Mouse (Mus musculus) adrenal gland, postnatal 14 days (tissue): ENCODE measurements around the gene Osbpl5. TPM values are rescaled to one million over a fixed set of nuclear protein-coding genes. Genes with fewer than 3 reads are reported as not detected.
"Not testable (repeated sequence)": the region's sequence is repeated elsewhere in the genome, so short reads cannot be mapped to it uniquely, and the experiment has no call there.

Source experiments
- DNase-seq: peaks from one replicate; pipeline ENCODE4 v3.0.0; 2021; ENCODE audit warnings: mixed read lengths
- total RNA-seq: library from RNA; stranded (reverse); gene quantifications from 2 replicates; pipeline ENCODE4 v1.2.3, GENCODE M21; 2021

Gene Osbpl5
- total RNA-seq, 1 experiment from 2014 or later = 26.0 TPM

DNA sequence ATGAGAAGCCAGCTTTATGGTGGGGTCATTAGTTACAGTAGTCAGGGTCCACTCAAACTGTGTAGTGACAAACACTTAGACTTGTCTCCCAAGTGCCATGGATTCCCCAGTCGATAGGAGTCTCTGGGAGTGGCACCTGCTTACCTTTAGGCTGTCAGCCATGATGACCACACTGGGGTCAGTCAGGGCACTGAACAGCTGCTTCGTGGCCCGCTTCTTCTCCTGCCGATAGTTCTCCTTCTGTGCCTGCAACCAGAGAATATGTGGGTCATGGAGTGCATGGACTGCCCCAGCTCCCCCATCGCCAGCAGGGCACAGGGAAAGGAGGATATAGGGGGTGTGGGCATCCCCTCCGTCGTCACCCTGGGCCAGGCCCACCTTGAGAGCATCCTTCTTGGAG lies 47.4 kb downstream of the Osbpl5 start:
- DNase-seq = no peak

GRCm38 (mm10) chr7:143706697-143707438 lies 49.9 kb downstream of the Osbpl5 start:
- peak; percentile 95 for DNase-seq

DNA sequence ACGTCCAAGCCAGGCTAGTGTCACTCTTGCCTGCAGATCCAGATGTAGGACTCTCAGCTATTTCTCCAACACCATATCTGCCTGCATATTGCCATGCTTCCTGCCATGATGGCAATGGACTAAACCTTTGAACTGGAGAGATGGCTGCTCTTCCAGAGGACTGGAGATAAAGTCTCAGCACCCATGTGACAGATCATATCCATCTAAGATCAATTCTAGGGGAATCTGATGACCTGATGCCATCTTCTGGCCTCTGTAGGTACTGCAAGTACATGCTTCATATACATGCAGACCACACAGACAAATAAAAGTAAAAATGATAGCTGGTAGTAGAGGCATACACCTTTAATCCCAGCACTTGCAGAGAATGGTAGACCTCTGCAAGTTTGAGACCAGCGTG lies 60.6 kb downstream of the Osbpl5 start:
- DNase-seq = peak; percentile 53

DNA sequence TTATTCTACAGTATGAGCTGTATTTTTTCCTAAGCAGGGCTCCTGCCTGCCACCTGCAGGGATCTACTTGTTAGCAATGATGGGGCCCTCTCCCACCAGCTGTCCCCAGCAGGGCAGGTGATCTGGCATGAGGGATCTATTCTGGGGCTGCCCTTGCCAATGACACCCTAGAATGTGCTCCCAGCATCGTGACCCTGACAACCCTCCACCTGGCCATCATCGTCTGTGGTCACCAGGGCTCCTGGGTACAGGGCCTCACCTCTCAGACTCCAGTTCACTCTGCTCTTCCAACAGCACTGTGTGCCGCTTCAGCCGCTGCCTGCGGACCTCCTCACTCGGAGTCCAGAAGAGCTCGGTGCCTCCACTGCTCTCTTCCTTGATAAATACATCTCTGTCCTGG lies 62.2 kb downstream of the Osbpl5 start:
- DNase-seq = no peak

DNA sequence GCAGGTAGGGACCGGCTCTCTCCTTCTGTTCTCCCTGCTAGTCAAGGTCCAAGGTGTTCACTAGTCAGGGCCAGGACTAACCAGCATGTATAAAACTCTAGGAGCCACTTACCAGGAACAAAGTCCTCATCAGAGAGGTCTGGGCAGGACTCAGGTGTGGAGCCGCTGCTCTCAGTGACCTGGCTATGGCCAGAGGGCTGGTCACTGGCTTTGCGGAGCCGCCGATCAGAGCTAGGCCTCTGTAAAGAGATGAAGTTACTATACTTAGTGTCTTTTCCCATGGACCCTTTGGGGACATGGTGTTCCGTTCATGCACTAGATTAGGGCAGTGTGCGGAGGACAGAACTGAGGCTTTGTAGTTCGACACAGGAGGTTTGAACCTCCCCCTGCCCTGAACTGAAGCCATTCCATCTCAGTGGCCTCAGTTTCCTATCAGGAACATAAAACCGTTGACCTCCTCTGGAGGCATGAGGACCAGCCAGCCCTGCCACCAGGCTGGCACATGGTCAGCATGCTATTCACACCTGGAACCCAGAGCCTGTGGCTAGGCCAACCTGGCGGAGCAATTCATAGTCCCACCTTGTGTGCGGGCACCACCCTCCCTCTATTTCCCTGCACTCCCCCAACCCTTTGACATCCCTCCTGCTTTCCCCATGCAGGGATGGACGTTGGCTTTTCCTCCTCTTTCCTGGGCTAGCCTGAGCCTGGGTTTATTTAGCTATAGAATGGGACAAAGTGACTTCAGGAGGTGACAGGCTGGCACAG lies 63.9 kb downstream of the Osbpl5 start:
- DNase-seq = no peak

- no peak for DNase-seq
Measured at GRCm38 (mm10) chr7:143691909-143692308, 64.9 kb downstream of the Osbpl5 start.

DNA sequence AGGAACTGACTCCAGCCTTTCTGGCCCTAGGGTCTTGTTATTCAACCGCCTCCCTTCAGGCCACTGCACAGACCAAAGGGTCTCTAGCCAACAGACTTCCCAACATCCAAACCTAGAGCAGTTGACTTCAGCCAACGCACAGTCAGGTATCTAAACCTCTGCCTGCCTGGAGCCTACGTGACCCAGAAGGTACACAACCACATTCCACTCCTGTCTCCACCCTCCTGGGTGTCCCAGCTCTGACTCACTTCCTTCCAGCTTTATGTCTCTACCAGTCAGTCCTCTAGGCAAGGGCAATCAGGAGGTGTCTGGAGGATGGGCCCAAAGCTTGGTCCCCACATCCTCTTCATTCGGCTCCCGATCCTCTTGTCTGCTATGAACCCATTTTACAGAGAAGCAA lies 65.6 kb downstream of the Osbpl5 start:
- DNase-seq = no peak

DNA sequence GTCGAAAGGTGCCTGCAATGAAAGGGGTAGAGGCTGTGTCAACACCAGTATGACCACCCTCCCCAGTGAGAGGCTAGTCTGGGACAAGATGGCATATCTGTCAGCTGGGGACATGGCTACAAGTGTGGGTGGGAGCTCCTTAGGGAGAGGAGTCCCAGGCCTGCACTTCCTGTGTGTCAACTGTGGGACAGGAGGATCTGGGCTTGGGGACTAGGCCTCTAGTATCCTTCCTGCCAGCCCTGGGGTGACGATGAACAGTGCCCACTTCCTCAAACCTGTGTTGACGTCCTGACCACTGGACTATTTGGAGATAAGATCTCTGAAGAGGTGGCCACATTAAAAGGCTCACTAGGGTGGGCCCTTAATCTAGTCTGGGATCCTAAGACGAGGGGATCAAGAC lies 66.8 kb downstream of the Osbpl5 start:
- no peak for DNase-seq

DNA sequence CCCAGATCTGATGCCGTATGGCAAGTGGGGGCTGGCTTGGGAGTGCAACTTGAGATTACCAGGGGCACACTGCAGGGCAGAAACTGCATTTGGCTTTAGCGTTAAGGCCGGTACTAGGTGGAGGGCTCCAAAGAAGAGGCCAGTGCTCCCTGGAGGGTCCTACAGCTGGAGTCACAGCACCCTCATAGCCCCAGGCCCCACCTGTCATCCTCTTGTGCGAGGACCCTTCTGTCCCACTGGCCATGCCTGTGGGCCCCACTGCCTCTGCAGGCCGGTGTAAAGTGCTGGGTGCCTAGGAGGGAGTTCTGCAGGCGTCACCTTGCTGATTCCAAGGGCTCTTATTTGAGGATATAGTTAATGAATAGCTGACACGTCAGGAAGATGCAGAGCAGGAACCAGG lies 67.3 kb downstream of the Osbpl5 start:
- DNase-seq = no peak

- DNase-seq = not testable (repeated sequence)
Measured at GRCm38 (mm10) chr7:143686676-143687075, 70.1 kb downstream of the Osbpl5 start.

- DNase-seq = not testable (repeated sequence)
Measured at GRCm38 (mm10) chr7:143686191-143686590, 70.6 kb downstream of the Osbpl5 start.

DNA sequence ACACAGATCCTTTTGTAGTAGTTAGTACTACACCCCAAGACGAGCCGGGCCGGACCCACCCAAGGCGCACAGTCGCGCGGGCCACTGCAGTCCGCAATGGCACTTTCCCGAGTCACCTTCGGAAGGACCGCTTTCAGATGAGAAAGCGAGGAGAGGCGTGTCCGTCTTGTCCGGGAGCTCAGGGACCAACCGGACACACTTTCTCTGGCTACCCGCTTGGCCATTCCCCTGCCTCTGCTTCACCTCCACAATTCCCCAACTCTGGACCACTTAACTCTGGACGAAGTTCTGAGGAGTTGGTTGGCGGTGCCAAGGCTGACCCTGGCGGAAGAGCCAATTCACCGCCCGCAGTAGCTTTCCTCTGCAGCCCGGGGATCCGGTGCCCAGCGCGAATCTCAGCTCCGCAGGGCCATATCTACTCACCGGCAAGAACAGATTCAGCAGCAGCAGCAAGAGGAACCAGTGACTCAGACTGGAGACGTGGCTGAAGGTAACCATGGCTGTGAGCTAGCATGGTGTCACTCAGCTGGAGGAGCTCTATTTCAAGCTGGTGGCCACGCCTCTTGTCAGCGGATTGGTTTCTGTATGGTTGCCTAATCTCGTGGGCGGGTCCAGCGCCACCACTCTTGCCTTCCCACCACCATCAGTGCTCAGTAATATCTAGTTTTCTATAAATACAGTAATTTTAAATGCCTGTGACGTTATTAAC lies 71.3 kb downstream of the Osbpl5 start, which contains the start of gene Tnfrsf23:
Gene Tnfrsf23 (minus strand): TSS at position 514 of the 709 bp plus-strand sequence.
- peak; percentile 88 for DNase-seq

DNA sequence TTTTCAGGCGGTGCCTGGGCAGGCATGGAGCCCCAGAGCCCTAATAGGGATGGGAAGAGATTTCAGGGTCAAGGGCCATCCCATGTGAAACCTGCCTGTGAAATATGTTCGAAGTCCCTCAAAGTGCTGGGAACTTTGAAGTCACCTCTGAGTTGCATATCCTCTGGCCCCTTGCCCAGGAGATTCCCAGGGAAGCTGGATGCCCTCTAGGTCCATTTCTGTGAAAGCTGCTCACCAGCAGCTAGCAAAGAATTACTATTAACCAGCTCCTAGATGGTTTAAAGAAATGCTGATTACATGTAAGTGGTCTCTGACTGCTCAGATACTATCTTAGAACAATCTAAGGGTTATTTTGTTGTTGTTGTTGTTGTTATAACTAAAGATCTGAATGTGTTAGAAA lies 72.2 kb downstream of the Osbpl5 start:
- not testable (repeated sequence) for DNase-seq

GRCm38 (mm10) chr7:143681566-143681965 lies 75.2 kb downstream of the Osbpl5 start:
- DNase-seq = no peak

DNA sequence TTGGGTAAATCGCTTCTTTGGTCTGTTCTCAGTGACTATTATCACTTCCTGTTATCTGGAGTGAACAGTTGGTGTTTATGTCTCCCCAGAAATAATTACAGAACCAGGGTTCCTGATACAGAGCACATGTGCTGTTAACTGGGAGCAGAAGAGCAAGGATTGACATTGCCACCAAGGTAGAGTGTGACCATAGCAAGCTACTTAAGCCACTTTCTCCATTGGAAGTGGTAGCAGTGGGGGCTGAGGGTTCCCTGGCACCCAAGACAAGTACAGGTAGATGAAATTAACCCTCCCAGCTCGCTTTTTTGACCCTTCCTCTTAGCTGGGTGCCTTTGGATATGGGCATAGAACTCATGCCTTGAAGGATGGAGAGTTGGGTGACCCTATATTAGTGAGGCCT lies 75.9 kb downstream of the Osbpl5 start:
- not testable (repeated sequence) for DNase-seq

DNA sequence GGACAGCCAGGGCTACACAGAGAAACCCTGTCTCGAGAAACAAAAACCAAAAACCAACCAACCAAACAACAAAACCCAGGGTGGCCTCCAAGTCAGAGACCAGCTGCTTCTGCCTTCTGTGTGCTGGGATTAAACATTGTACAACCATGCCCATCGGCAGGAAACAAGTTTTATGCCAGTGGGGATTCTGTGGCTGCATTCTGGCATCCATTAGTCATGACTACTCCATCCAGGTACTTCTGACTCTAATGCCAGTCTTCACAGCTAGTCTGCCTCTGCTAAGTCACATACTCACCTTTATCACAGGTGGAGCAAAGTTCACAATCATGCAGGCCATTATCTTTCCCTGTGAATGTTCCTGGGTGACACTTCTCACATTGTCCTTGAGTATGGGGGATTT lies 77.1 kb downstream of the Osbpl5 start:
- not testable (repeated sequence) for DNase-seq

GRCm38 (mm10) chr7:143666427-143667311 lies 90.1 kb downstream of the Osbpl5 start:
- no peak for DNase-seq

DNA sequence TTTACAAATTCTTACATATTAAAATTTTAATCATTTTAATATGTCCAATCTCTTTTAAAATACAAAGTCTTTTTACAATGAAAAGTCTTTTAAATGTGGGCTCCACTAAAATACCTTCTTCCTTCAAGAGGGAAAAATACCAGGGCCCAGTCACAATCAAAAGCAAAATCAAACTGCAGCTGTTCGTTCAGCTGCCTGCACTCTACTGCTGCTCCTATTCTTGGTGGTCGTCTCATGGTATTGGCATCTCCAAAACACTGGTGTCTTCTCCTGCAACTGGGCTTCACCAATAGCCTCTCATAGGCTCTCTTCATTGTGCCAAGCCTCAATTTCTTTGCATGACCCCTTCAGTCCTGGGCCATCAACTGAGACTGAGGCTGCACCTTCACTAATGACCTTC lies 93.3 kb downstream of the Osbpl5 start:
- no peak for DNase-seq

GRCm38 (mm10) chr7:143660797-143661196 lies 96.0 kb downstream of the Osbpl5 start:
- DNase-seq = no peak

DNA sequence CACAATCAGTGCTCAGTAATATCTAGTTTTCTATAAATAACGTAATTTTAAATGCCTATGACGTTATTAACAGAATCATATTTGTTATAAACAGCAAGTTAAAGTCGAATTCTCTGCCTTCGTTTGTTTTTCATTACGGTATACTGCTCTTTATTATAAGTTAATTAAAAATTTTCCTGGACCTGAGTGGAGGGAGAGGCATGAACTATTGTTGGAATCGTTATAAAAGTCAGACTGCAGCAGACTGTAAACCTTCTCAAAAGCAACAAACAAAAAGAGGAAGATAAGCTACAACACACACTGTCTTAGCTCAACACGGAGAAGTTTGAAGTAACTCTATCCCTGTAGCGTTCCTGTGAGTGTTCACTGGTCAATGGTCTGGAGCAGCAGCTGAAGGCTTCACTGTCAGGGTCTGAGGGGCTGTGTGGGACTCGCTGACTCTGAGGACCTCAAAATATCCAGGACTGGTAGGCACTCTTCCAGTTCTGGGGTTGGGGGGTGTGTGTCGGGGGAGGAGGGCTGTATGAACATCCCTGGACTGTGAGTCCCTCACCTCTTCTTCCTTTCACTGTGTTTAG lies 106.9 kb downstream of the Osbpl5 start:
- not testable (repeated sequence) for DNase-seq

- peak; percentile 92 for DNase-seq
Measured at GRCm38 (mm10) chr7:143649034-143649768, 107.6 kb downstream of the Osbpl5 start, which contains the start of gene Tnfrsf22. Tnfrsf22 (minus strand) TSS chr7:143649661.
